Mouse (Mus musculus) embryonic facial prominence, embryonic 13.5 days (tissue): Measurements from ENCODE around the gene Ubl4a. TPM values are rescaled to one million over a fixed set of nuclear protein-coding genes. Genes with fewer than 3 reads are reported as not detected.
A peak's percentile ranks its signal among the peaks of the same experiment; 100 is the strongest.

Experiments used
- ATAC-seq: fragments of 200-750 bp; cut with Nextera tagmentation; 2 replicates; pipeline ENCODE4 v1.8.0; 2017; ENCODE audit warnings: low read depth; ENCODE audit not compliant: insufficient number of reproducible peaks, insufficient read depth, low FRiP score, low TSS enrichment
- H3K27ac ChIP-seq: fragments of 300-500 bp; sonication (generic); 2 replicates; pipeline ENCODE4 v1.5.1; 2015; ENCODE audit warnings: moderate library complexity, mild to moderate bottlenecking, inconsistent platforms
- H3K27me3 ChIP-seq: fragments of 300-500 bp; sonication (generic); 2 replicates; pipeline ENCODE4 v1.6.1; 2015; ENCODE audit warnings: mild to moderate bottlenecking, inconsistent platforms
- H3K36me3 ChIP-seq: fragments of 300-500 bp; sonication (generic); 2 replicates; pipeline ENCODE4 v1.6.1; 2015; ENCODE audit warnings: mild to moderate bottlenecking, inconsistent platforms
- H3K4me1 ChIP-seq: fragments of 300-500 bp; sonication (generic); 2 replicates; pipeline ENCODE4 v1.6.1; 2015; ENCODE audit warnings: inconsistent platforms
- H3K4me2 ChIP-seq: fragments of 300-500 bp; sonication (generic); 2 replicates; pipeline ENCODE4 v1.6.1; 2015; ENCODE audit warnings: moderate library complexity, mild to moderate bottlenecking, inconsistent platforms
- H3K4me3 ChIP-seq: fragments of 300-500 bp; sonication (generic); 2 replicates; pipeline ENCODE4 v1.5.1; 2015; ENCODE audit warnings: mild to moderate bottlenecking, inconsistent platforms
- H3K9ac ChIP-seq: fragments of 300-500 bp; sonication (generic); 2 replicates; pipeline ENCODE4 v1.6.1; 2015; ENCODE audit warnings: mild to moderate bottlenecking, inconsistent platforms
- H3K9me3 ChIP-seq: fragments of 300-500 bp; sonication (generic); 2 replicates; pipeline ENCODE4 v1.6.1; 2016; ENCODE audit warnings: inconsistent platforms
- WGBS: fragments of 180-500 bp; shearing (Covaris S2); methylation state at CpG from one replicate; pipeline ENCODE4 v1.1.7; 2015; ENCODE audit warnings: mixed read lengths; 5-methylcytosine and 5-hydroxymethylcytosine counted together
- microRNA-seq: library from miRNA; unstranded; fragments of <30 nt; microRNA quantifications from one replicate; pipeline ENCODE4, GENCODE M21; 2016
- polyA plus RNA-seq: library from polyadenylated mRNA; unstranded; fragments of >200 nt; fragmentation: Nextera tagmentation; extraction: Ambion mirVana; gene quantifications from 2 replicates; pipeline ENCODE4 v1.2.1, GENCODE M21; 2015

The Ubl4a gene
- polyA plus RNA-seq, 1 experiment from 2014 or later: 71.1 TPM

DNA sequence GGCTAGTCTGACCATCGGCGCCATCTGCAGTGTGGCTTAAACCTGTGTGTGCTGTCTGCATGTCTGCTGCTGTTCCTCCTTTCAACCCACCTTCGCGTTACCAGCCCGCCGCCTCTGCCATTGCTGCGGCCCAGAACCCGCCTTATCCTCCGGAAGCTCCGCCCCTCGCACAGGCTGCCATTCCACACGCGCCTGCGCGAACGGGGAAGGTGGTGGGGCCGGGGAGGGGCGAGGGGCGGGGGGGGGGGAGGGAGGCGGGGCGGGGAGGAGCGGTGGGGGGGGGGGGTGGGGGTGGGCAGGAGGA, 19.6 kb downstream of the Ubl4a start, which contains the start of gene Lage3:
Lage3 (minus strand) TSS at position 152 of the 304 bp plus-strand sequence.
- peak; percentile 78 for ATAC-seq
- H3K4me3 ChIP-seq: peak within 1 kb of the TSS; percentile 49
- peak within 1 kb of the TSS; percentile 62 for H3K27ac ChIP-seq
- H3K9me3 ChIP-seq: no peaks in the 10 kb centered on the region
- H3K27me3 ChIP-seq: no peaks in the 10 kb centered on the region
- H3K4me2 ChIP-seq: peak within 1 kb of the TSS; percentile 62
- WGBS: 22% methylated on average over 13 of the region's 22 CpGs
- H3K4me1 ChIP-seq: no peaks in the 10 kb centered on the region
- peak within 1 kb of the TSS; percentile 69 for H3K9ac ChIP-seq
- H3K36me3 ChIP-seq: no peaks in the 10 kb centered on the region

- Histone ChIP-seq H3K4me1 (no peaks in the 10 kb centered on the region), H3K27me3 (no peaks in the 10 kb centered on the region), H3K9me3 (no peaks in the 10 kb centered on the region), H3K4me3 (peak overlapping the region; percentile 49), H3K36me3 (no peaks in the 10 kb centered on the region), H3K4me2 (peak overlapping the region; percentile 62), H3K9ac (peak overlapping the region; percentile 69), H3K27ac (peak overlapping the region; percentile 62)
- 25% methylated on average over 13 of the region's 13 CpGs for WGBS
- ATAC-seq: no peak
These were observed 20.2 kb downstream of the Ubl4a start for GRCm38 (mm10) chrX:74352645-74353466.

DNA sequence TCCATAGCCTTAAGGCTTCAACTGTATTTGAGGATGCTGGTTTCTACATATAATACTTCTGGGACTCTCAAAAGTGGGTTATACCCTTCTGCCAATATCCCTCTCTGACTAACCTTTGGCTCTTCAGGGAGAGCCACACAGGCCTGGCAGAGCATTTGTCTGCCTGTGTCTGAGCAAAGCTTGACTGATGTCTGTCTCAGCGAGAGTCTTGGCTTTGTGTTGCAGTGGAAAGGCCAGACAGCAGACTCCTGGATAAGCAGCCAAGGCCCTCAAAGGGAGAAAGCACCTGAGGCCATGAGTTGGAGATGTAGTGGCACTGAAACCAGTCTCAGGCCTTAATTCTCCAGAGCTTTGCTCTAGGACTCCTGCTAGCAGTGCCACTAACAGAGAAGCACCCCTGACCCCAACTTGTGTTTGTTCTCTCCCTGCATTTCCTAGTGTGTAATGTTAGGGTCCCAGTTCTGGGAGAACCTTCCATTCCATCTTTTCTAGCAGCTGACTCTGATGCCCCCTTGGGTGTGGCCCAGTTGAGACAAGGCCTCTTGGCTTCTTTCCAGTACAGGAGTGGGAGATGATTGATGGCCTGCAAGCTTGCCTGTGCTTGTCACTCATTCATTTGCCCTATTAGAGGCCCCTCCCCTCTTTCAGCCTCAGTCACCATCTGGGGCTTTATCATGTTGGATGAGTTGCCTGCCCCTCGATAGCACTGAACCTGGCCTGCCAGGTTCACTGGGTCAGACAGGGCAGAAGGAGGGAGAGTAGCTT, 42.7 kb downstream of the Ubl4a start:
- H3K9ac ChIP-seq: peak overlapping the region; percentile 72
- ATAC-seq: no peak
- H3K4me2 ChIP-seq: peak overlapping the region; percentile 69
- WGBS: 42% methylated on average over 2 of the region's 2 CpGs
- H3K9me3 ChIP-seq: no peaks in the 10 kb centered on the region
- H3K4me3 ChIP-seq: peak overlapping the region; percentile 52
- H3K4me1 ChIP-seq: peaks cover 19% of the 10 kb centered on the region
- H3K27me3 ChIP-seq: no peaks in the 10 kb centered on the region
- no peak overlapping the region for H3K27ac ChIP-seq
- peaks cover 9% of the 10 kb centered on the region; the same call in 1 of the 2 replicates for H3K36me3 ChIP-seq

GRCm38 (mm10) chrX:74329215-74329671, 43.8 kb downstream of the Ubl4a start:
- Histone ChIP-seq H3K4me3 (peak overlapping the region; percentile 52), H3K9me3 (no peaks in the 10 kb centered on the region), H3K27me3 (no peaks in the 10 kb centered on the region), H3K4me1 (peaks cover 19% of the 10 kb centered on the region), H3K27ac (peak overlapping the region; percentile 84; the same call in 1 of the 2 replicates), H3K9ac (peak overlapping the region; percentile 72), H3K36me3 (peaks cover 9% of the 10 kb centered on the region; the same call in 1 of the 2 replicates), H3K4me2 (peak overlapping the region; percentile 69)
- 29% methylated on average over 10 of the region's 10 CpGs for WGBS
- ATAC-seq: peak; percentile 56; the same call in 1 of the 2 replicates

DNA sequence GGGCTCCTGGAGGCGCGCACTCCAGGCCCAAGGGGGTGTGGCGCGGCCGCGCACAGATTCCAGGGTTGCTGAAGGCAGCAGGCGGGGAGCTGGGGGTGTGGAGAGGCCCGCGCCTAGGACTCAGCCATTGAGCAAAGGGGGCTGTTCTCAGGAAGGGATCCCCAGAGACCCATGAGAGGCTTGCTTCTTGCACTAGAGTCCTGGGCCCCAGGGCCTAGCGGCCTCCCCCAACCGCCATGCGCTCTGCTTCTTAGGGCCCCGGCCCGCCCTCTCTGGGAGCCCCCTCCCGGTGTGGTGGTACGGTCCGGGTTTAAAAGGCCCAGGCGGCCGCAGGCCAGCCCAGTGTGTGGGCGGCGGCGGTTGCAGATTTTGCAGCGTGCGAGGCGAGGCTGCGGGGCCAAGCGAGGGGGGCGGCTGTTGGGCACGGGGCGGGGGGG, 44.3 kb downstream of the Ubl4a start, which contains the start of gene Plxna3:
Plxna3 (plus strand) TSS at position 342 of the 437 bp plus-strand sequence.
- Histone ChIP-seq H3K36me3 (peaks cover 8% of the 10 kb centered on the region; the same call in 1 of the 2 replicates), H3K4me3 (peak within 1 kb of the TSS; percentile 52), H3K27me3 (no peaks in the 10 kb centered on the region), H3K4me2 (peak within 1 kb of the TSS; percentile 69), H3K4me1 (peaks cover 19% of the 10 kb centered on the region), H3K9me3 (no peaks in the 10 kb centered on the region), H3K9ac (peak within 1 kb of the TSS; percentile 72), H3K27ac (peak within 1 kb of the TSS; percentile 84)
- WGBS: 23% methylated on average over 30 of the region's 30 CpGs
- peak; percentile 87 for ATAC-seq

Small RNAs within 50 kb of the gene (microRNA-seq; reads per million reads assigned to microRNA genes)
- not detected for gene Mir7092

Other genes starting within 250 kb of the Ubl4a start
- gene Opn1mw, start 245.8 kb downstream of the Ubl4a start, polyA plus RNA-seq: not detected in 2 replicates
- gene Mecp2, start 237.9 kb downstream of the Ubl4a start, polyA plus RNA-seq: 12.1 and 12.6 TPM in 2 replicates
- not detected in 2 replicates for gene Tex28, start 205.4 kb downstream of the Ubl4a start, polyA plus RNA-seq
- 0.14 TPM in 1 of 2 replicates, not detected in the other for gene Tktl1, start 196.0 kb downstream of the Ubl4a start, polyA plus RNA-seq
- gene Flna, start 123.4 kb downstream of the Ubl4a start, polyA plus RNA-seq: 289 and 307 TPM in 2 replicates
- gene Emd, start 118.5 kb downstream of the Ubl4a start, polyA plus RNA-seq: 28.9 and 31.6 TPM in 2 replicates
- gene Rpl10, start 102.4 kb downstream of the Ubl4a start, polyA plus RNA-seq: 776 and 892 TPM in 2 replicates
- 92.8 and 94.8 TPM in 2 replicates for gene Taz, start 91.3 kb downstream of the Ubl4a start, polyA plus RNA-seq
- 11.3 and 14.9 TPM in 2 replicates for gene Dnase1l1, start 90.9 kb downstream of the Ubl4a start, polyA plus RNA-seq
- 124 and 133 TPM in 2 replicates for gene Atp6ap1, start 76.1 kb downstream of the Ubl4a start, polyA plus RNA-seq
- gene Gdi1, start 68.2 kb downstream of the Ubl4a start, polyA plus RNA-seq: 254 and 268 TPM in 2 replicates
- 61.2 and 69.3 TPM in 2 replicates for gene Fam50a, start 60.2 kb downstream of the Ubl4a start, polyA plus RNA-seq
- 21.4 and 25.1 TPM in 2 replicates for gene Plxna3, start 44.2 kb downstream of the Ubl4a start, polyA plus RNA-seq
- 113 and 129 TPM in 2 replicates for gene Lage3, start 19.6 kb downstream of the Ubl4a start, polyA plus RNA-seq
- gene Slc10a3, start 131 bp upstream of the Ubl4a start, polyA plus RNA-seq: 19.5 and 20.2 TPM in 2 replicates
- 38.1 and 45.5 TPM in 2 replicates for gene Fam3a, start 20.1 kb upstream of the Ubl4a start, polyA plus RNA-seq
- 17.9 and 18.8 TPM in 2 replicates for gene Ikbkg, start 20.1 kb upstream of the Ubl4a start, polyA plus RNA-seq
- gene G6pdx, start 56.0 kb upstream of the Ubl4a start, polyA plus RNA-seq: 49.1 and 54.5 TPM in 2 replicates
- not detected in 2 replicates for gene Gm6880, start 108.2 kb upstream of the Ubl4a start, polyA plus RNA-seq
- gene Olfr1326-ps1, start 201.7 kb upstream of the Ubl4a start, polyA plus RNA-seq: not detected in 2 replicates
- gene Olfr1325, start 219.5 kb upstream of the Ubl4a start, polyA plus RNA-seq: not detected in 2 replicates